Mouse (Mus musculus): ENCODE measurements around the gene Acad8. TPM values are rescaled to one million over a fixed set of nuclear protein-coding genes. Genes with fewer than 3 reads are reported as not detected.
A peak's percentile ranks its signal among the peaks of the same experiment; 100 is the strongest.

Acad8 gene
- total and polyA plus RNA-seq, 3 experiments: 13.7 to 24.7 (median 21.7) TPM

DNA sequence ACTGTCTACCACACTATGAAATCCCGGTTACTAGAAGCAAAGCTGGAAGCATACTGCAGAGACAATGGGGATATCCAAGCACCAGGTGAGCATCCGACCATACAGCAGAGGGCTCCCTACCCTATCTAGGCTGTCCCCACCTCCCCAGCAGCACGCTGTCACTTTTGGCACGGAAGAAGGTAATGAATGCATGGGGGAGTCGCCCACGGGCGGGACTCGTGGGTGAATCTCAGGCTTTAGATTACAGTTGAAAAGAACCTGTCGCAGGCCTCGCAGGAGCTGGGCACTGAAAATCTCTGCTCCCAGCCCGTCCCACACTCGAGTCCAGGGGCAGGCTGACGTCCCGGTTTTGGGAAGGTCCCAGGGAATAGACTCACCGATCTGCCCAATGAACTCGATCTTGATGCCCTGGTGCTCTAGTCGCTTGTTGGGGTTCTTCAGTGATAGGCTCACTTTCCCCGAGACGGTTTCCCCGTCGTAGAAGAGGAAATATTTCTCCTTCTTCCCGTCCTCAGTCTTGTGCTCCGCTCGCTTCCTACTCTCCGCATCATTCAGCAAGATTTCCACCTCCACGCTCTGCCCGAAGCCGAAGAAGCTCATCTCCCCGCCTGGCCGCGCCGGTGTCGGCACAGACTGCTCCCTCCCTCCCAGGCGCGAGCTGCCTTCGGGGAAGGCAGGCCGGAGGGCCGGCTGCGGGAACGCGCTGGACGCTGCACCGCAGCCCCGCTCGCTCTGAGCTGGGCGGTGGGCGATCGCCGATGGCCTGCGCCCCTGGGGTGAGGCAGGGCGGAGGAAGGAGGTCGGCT is 29.9 kb upstream of the Acad8 start:
- H3K4me2 ChIP-seq (ENCODE audit: insufficient read depth, low read depth, poor library complexity, severe bottlenecking): peak overlapping the region; percentile 85
- H3K36me3 ChIP-seq (replicated peaks in 1 of 2; ENCODE audit: control insufficient read depth in 1 of 2, insufficient read depth in 1 of 2, low read length in 1 of 2): peaks cover 0 to 24% of the 10 kb centered on the region in 2 experiments
- peak overlapping the region; percentile 87 to 98 (median 88) for H3K4me3 ChIP-seq (replicated peaks in 1 of 3; ENCODE audit: low read depth in 2 of 3, low read length in 2 of 3, poor library complexity in 1 of 3)
- no peaks in the 10 kb centered on the region for H3K9me3 ChIP-seq (replicated peaks; ENCODE audit: low read length)
- peak; percentile 45 for DNase-seq (ENCODE audit: extremely low read depth)
- dilution Hi-C loops (cut with MboI; ENCODE audit: extremely low pct_ligation_motif_present, extremely low pct_unique_long_range_greater_than_20kb, low sequenced_read_pairs) (no loop called here), in situ Hi-C loops (cut with MboI; ENCODE audit: low pct_ligation_motif_present, low pct_unique_long_range_greater_than_20kb, low sequenced_read_pairs) (no loop called here)
- H3K4me1 ChIP-seq (ENCODE audit: control insufficient read depth in 1 of 2, insufficient read depth in 2 of 2): peaks cover 17 to 51% of the 10 kb centered on the region in 2 experiments
- peak overlapping the region; percentile 67 for H3K9ac ChIP-seq (ENCODE audit: insufficient read depth, low read depth)
- peak overlapping the region; percentile 32 for H3K27ac ChIP-seq (ENCODE audit: insufficient read depth, low read depth)
- TF ChIP-seq MAX (IDR thresholded peaks at IDR 0.05; ENCODE audit: low read length): peak; percentile 17; the same call in 1 of the 2 replicates
- TF ChIP-seq CHD1 (IDR thresholded peaks at IDR 0.05; ENCODE audit: low read depth, low read length): 0 out of 2 replicates have a peak, but pooled peaks have one; percentile 28
- no peak for TF ChIP-seq NELFE (IDR thresholded peaks at IDR 0.05; ENCODE audit: low read depth, low read length)
- TF ChIP-seq SIN3A (IDR thresholded peaks at IDR 0.05; ENCODE audit: low read length): peak; percentile 74; the same call in 1 of the 2 replicates
- TF ChIP-seq ZC3H11A (IDR thresholded peaks at IDR 0.05; ENCODE audit: low read depth, low read length): no peak
- TF ChIP-seq UBTF (IDR thresholded peaks at IDR 0.05; ENCODE audit: low read depth, low read length): 0 out of 2 replicates have a peak, but pooled peaks have one; percentile 75
- TF ChIP-seq CTCF (conservative IDR thresholded peaks at IDR 0.05 in 1 of 2, IDR thresholded peaks at IDR 0.05 in 1 of 2; ENCODE audit: low read depth in 2 of 2, low read length in 2 of 2): peak in 1 of 2 experiments; percentile 54; a peak in 2 of 4 replicates
- no peak for TF ChIP-seq PAX5 (IDR thresholded peaks at IDR 0.05; ENCODE audit: low read length)
- no peak for TF ChIP-seq HCFC1 (IDR thresholded peaks at IDR 0.05; ENCODE audit: low read depth, low read length)
- TF ChIP-seq SMC3 (IDR thresholded peaks at IDR 0.05; ENCODE audit: low read depth, low read length): peak; percentile 8; the same call in 1 of the 2 replicates
- TF ChIP-seq ELF1 (IDR thresholded peaks at IDR 0.05; ENCODE audit: low read depth, low read length): 0 out of 2 replicates have a peak, but pooled peaks have one; percentile 28
- TF ChIP-seq IRF4 (IDR thresholded peaks at IDR 0.05; ENCODE audit: low read depth, low read length): peak; percentile 30; the same call in 1 of the 2 replicates
- TF ChIP-seq KAT2A (IDR thresholded peaks at IDR 0.05; ENCODE audit: insufficient replicate concordance, low read length): no peak
- no peak for TF ChIP-seq MAZ (IDR thresholded peaks at IDR 0.05; ENCODE audit: low read depth, low read length)
- TF ChIP-seq MXI1 (IDR thresholded peaks at IDR 0.05; ENCODE audit: low read depth, low read length): peak; percentile 84
- TF ChIP-seq USF2 (conservative IDR thresholded peaks at IDR 0.05; ENCODE audit: low read depth, low read length): no peak
- TF ChIP-seq GABPA (IDR thresholded peaks at IDR 0.05; ENCODE audit: insufficient replicate concordance, low read depth, low read length): no peak
- no peak for TF ChIP-seq NRF1 (IDR thresholded peaks at IDR 0.05; ENCODE audit: low read depth, low read length)
- no peak for TF ChIP-seq CHD2 (IDR thresholded peaks at IDR 0.05; ENCODE audit: low read length)
- no peak for TF ChIP-seq RAD21 (IDR thresholded peaks at IDR 0.05; ENCODE audit: low read depth, low read length)
- no peak for TF ChIP-seq USF1 (IDR thresholded peaks at IDR 0.05; ENCODE audit: low read depth, low read length)
- peaks cover 42% of the 10 kb centered on the region for H3K79me2 ChIP-seq (replicated peaks; ENCODE audit: control insufficient read depth, extremely low read depth, insufficient read depth, poor library complexity, severe bottlenecking)
- H3K27me3 ChIP-seq (replicated peaks): peaks cover 2% of the 10 kb centered on the region
